Mouse (Mus musculus) Patski (cell line): ENCODE results near the gene Dync1i1. TPM values are rescaled to one million over a fixed set of nuclear protein-coding genes. Genes with fewer than 3 reads are reported as not detected.

Experiments used
- ATAC-seq: fragments of 100-300 bp; one replicate; pipeline ENCODE4 v1.8.0; 2021
- CTCF ChIA-PET: fragments of 350-600 bp; sonication (Branson Sonifier 250); formaldehyde crosslinking; loops from one replicate; lab custom pipeline; 2022; ENCODE audit warnings: inconsistent platforms; lab: Charles Lee
- POLR2A ChIA-PET: fragments of 350-600 bp; sonication (Branson Sonifier 250); formaldehyde crosslinking; loops from one replicate; lab custom pipeline; 2022; ENCODE audit warnings: antibody characterized with exemption, inconsistent platforms; lab: Charles Lee
- DNase-seq: peaks from one replicate; pipeline ENCODE4 v3.0.0-alpha.2; 2011; ENCODE audit warnings: low read depth, low spot score
- H3K27me3 ChIP-seq: fragments of 371-371 bp; one replicate; pipeline ENCODE4 v1.5.1; 2021
- CTCF ChIP-seq: fragments of 100-300 bp; IDR thresholded peaks from one replicate; pipeline ENCODE4 v1.5.1; 2021
- in situ Hi-C: fragments of 300-500 bp; cut with MboI; formaldehyde crosslinking; loops from 3 replicates; pipeline ENCODE4 v1.11.1; 2018; ENCODE audit warnings: low pct_unique_long_range_greater_than_20kb, mixed read lengths
- polyA plus RNA-seq: library from polyadenylated mRNA; unstranded; gene quantifications from one replicate; pipeline ENCODE4 v1.2.3, GENCODE M21; 2021

Dync1i1 gene
- polyA plus RNA-seq, 1 experiment from 2014 or later, result 2.2 TPM

- DNase-seq, result no peak
- ATAC-seq, result no peak
- no peak for TF ChIP-seq CTCF
- ChIA-PET POLR2A (no interaction called here), CTCF (no interaction called here)
- in situ Hi-C loops, result no loop called here
- peaks cover 25% of the 10 kb centered on the region for H3K27me3 ChIP-seq
Measured at GRCm38 (mm10) chr6:5915028-5915427, 189.6 kb downstream of the Dync1i1 start.

- CTCF ChIA-PET, result no interaction called here
- in situ Hi-C loops, result no loop called here
- POLR2A ChIA-PET, result no interaction called here
- peaks cover 22% of the 10 kb centered on the region for H3K27me3 ChIP-seq
- no peak for TF ChIP-seq CTCF
- ATAC-seq (no peak), DNase-seq (no peak)
Measured at GRCm38 (mm10) chr6:5920670-5921069, 195.2 kb downstream of the Dync1i1 start.

- no peak for ATAC-seq
- CTCF ChIA-PET, result no interaction called here
- no peak for TF ChIP-seq CTCF
- POLR2A ChIA-PET, result no interaction called here
- in situ Hi-C loops, result no loop called here
- no peak for DNase-seq
- peaks cover 16% of the 10 kb centered on the region for H3K27me3 ChIP-seq
Measured at GRCm38 (mm10) chr6:5922676-5923075, 197.2 kb downstream of the Dync1i1 start.

- no peak for ATAC-seq
- no peak for TF ChIP-seq CTCF
Measured at GRCm38 (mm10) chr6:5923148-5923547, 197.7 kb downstream of the Dync1i1 start.

GRCm38 (mm10) chr6:5930140-5930539 is 204.7 kb downstream of the Dync1i1 start:
- TF ChIP-seq CTCF, result no peak
- no peak for ATAC-seq
- ChIA-PET CTCF (interaction anchor here (1.2 kb wide), 1 partner anchor 10 kb away, joined by 3 read pairs; no protein-coding TSS in a partner anchor), POLR2A (no interaction called here)
- DNase-seq, result no peak
- in situ Hi-C loops, result no loop called here
- H3K27me3 ChIP-seq, result peaks cover 9% of the 10 kb centered on the region

More at GRCm38 (mm10) chr6:5923148-5923547, 197.7 kb downstream of the Dync1i1 start:
- H3K27me3 ChIP-seq, result peaks cover 16% of the 10 kb centered on the region
- POLR2A ChIA-PET, result no interaction called here
- DNase-seq, result no peak
- CTCF ChIA-PET, result no interaction called here
- in situ Hi-C loops, result no loop called here

- ChIA-PET CTCF (interaction anchor here (0.8 kb wide), 1 partner anchor 10 kb away, joined by 3 read pairs; no protein-coding TSS in a partner anchor), POLR2A (no interaction called here)
- TF ChIP-seq CTCF, result no peak
- ATAC-seq (no peak), DNase-seq (no peak)
- peaks cover 44% of the 10 kb centered on the region for H3K27me3 ChIP-seq
- in situ Hi-C loops, result no loop called here
Measured at GRCm38 (mm10) chr6:5935587-5936353, 210.3 kb downstream of the Dync1i1 start.

GRCm38 (mm10) chr6:5949812-5950392 is 224.5 kb downstream of the Dync1i1 start:
- H3K27me3 ChIP-seq, result peaks cover 29% of the 10 kb centered on the region
- CTCF ChIA-PET, result no interaction called here
- no peak for TF ChIP-seq CTCF
- in situ Hi-C loops, result no loop called here
- POLR2A ChIA-PET, result no interaction called here
- DNase-seq, result no peak
- ATAC-seq, result no peak

- in situ Hi-C loops, result no loop called here
- TF ChIP-seq CTCF, result no peak
- POLR2A ChIA-PET, result no interaction called here
- no peak for ATAC-seq
- CTCF ChIA-PET, result no interaction called here
- DNase-seq, result no peak
- peaks cover 25% of the 10 kb centered on the region for H3K27me3 ChIP-seq
Measured at GRCm38 (mm10) chr6:5956316-5956913, 231.0 kb downstream of the Dync1i1 start.

GRCm38 (mm10) chr6:5960728-5961127 is 235.3 kb downstream of the Dync1i1 start:
- ATAC-seq, result no peak
- ChIA-PET CTCF (no interaction called here), POLR2A (interaction anchor here (0.6 kb wide), 1 partner anchor 38 kb away, joined by 3 read pairs; no protein-coding TSS in a partner anchor)
- in situ Hi-C loops, result no loop called here
- no peak for TF ChIP-seq CTCF
- DNase-seq, result no peak
- peaks cover 24% of the 10 kb centered on the region for H3K27me3 ChIP-seq

GRCm38 (mm10) chr6:5961960-5962359 is 236.5 kb downstream of the Dync1i1 start:
- POLR2A ChIA-PET, result no interaction called here
- in situ Hi-C loops, result no loop called here

GRCm38 (mm10) chr6:5966376-5966775 is 240.9 kb downstream of the Dync1i1 start:
- peaks cover 26% of the 10 kb centered on the region for H3K27me3 ChIP-seq
- ATAC-seq (no peak), DNase-seq (no peak)
- ChIA-PET POLR2A (no interaction called here), CTCF (no interaction called here)
- in situ Hi-C loops, result no loop called here
- no peak for TF ChIP-seq CTCF

More at GRCm38 (mm10) chr6:5961960-5962359, 236.5 kb downstream of the Dync1i1 start:
- no peak for DNase-seq
- CTCF ChIA-PET, result no interaction called here
- no peak for TF ChIP-seq CTCF
- ATAC-seq, result no peak
- peaks cover 24% of the 10 kb centered on the region for H3K27me3 ChIP-seq
